Mouse (Mus musculus): ENCODE measurements around the gene Krtap24-1.

Krtap24-1 gene

GRCm38 (mm10) chr16:88611922-88612321, at the start of gene Krtap24-1:
Krtap24-1 (minus strand) TSS chr16:88612279.
- DNase-seq = no peak

- no peak for DNase-seq
Measured at GRCm38 (mm10) chr16:88657426-88657825, 45.3 kb upstream of the Krtap24-1 start.

- DNase-seq = no peak
Measured at GRCm38 (mm10) chr16:88651952-88652351, 39.9 kb upstream of the Krtap24-1 start.

- DNase-seq = no peak
Measured at GRCm38 (mm10) chr16:88651082-88651481, 39.0 kb upstream of the Krtap24-1 start.

- DNase-seq = no peak
Measured at GRCm38 (mm10) chr16:88647358-88647846, 35.3 kb upstream of the Krtap24-1 start, which contains the start of gene Krtap26-1. Krtap26-1 (minus strand) TSS chr16:88647796.

- no peak for DNase-seq
Measured at GRCm38 (mm10) chr16:88646366-88647111, 34.5 kb upstream of the Krtap24-1 start.

- no peak for DNase-seq
Measured at GRCm38 (mm10) chr16:88640053-88640452, 28.0 kb upstream of the Krtap24-1 start.

GRCm38 (mm10) chr16:88635142-88635541, 23.1 kb upstream of the Krtap24-1 start:
- DNase-seq = no peak

- DNase-seq = no peak
Measured at GRCm38 (mm10) chr16:88631474-88631873, 19.4 kb upstream of the Krtap24-1 start.

GRCm38 (mm10) chr16:88627566-88627965, 15.5 kb upstream of the Krtap24-1 start, which contains the start of gene 2310079G19Rik:
2310079G19Rik (minus strand) TSS chr16:88627666.
- DNase-seq = no peak

GRCm38 (mm10) chr16:88612712-88613111, 633 bp upstream of the Krtap24-1 start:
- no peak for DNase-seq

- no peak for DNase-seq
Measured at GRCm38 (mm10) chr16:88604570-88604969, 7.5 kb downstream of the Krtap24-1 start.

- DNase-seq = no peak
Measured at GRCm38 (mm10) chr16:88602464-88602863, 9.6 kb downstream of the Krtap24-1 start.

GRCm38 (mm10) chr16:88600303-88600702, 11.8 kb downstream of the Krtap24-1 start:
- DNase-seq = no peak

- DNase-seq = no peak
Measured at GRCm38 (mm10) chr16:88599504-88600237, 12.4 kb downstream of the Krtap24-1 start.

- DNase-seq = no peak
Measured at GRCm38 (mm10) chr16:88592758-88593157, 19.3 kb downstream of the Krtap24-1 start.

GRCm38 (mm10) chr16:88583338-88583737, 28.7 kb downstream of the Krtap24-1 start:
- DNase-seq = no peak

GRCm38 (mm10) chr16:88575885-88576679, 36.0 kb downstream of the Krtap24-1 start:
- DNase-seq = no peak

GRCm38 (mm10) chr16:88572904-88573404, 39.1 kb downstream of the Krtap24-1 start:
- DNase-seq = no peak

- no peak for DNase-seq
Measured at GRCm38 (mm10) chr16:88570136-88570535, 41.9 kb downstream of the Krtap24-1 start.

GRCm38 (mm10) chr16:88569732-88570131, 42.3 kb downstream of the Krtap24-1 start:
- no peak for DNase-seq

- no peak for DNase-seq
Measured at GRCm38 (mm10) chr16:88569096-88569495, 43.0 kb downstream of the Krtap24-1 start.

All from thymus, postnatal 36 days (tissue).